Mouse (Mus musculus) liver, postnatal 0 days (tissue): ENCODE data around the gene Gm20388. TPM values are rescaled to one million over a fixed set of nuclear protein-coding genes. Genes with fewer than 3 reads are reported as not detected.

Experiments
- ATAC-seq: fragments of 200-750 bp; cut with Nextera tagmentation; 2 replicates; pipeline ENCODE4 v1.8.0; 2017; ENCODE audit warnings: mild to moderate bottlenecking, moderate library complexity
- DNase-seq: peaks from one replicate; pipeline ENCODE4 v3.0.0-alpha.2; 2016
- H3K27ac ChIP-seq: fragments of 300-500 bp; sonication (generic); 2 replicates; pipeline ENCODE4 v1.5.1; 2014; ENCODE audit warnings: antibody characterized with exemption, moderate library complexity, mild to moderate bottlenecking, low read depth
- H3K27me3 ChIP-seq: fragments of 300-500 bp; sonication (generic); 2 replicates; pipeline ENCODE4 v1.6.1; 2014; ENCODE audit warnings: low read length, control low read depth, mixed read lengths; ENCODE audit not compliant: insufficient read depth
- H3K36me3 ChIP-seq: fragments of 300-500 bp; sonication (generic); replicated peaks from 2 replicates; pipeline ENCODE4 v1.6.1; 2014; ENCODE audit warnings: mild to moderate bottlenecking, control low read depth, low read length, moderate library complexity, mixed read lengths; ENCODE audit not compliant: insufficient read depth
- H3K4me1 ChIP-seq: fragments of 300-500 bp; sonication (generic); 2 replicates; pipeline ENCODE4 v1.6.1; 2014; ENCODE audit warnings: antibody characterized with exemption, mild to moderate bottlenecking, control low read depth; ENCODE audit not compliant: insufficient read depth
- H3K4me2 ChIP-seq: fragments of 300-500 bp; sonication (generic); 2 replicates; pipeline ENCODE4 v1.6.1; 2014; ENCODE audit warnings: low read depth, mild to moderate bottlenecking, low read length, moderate library complexity, mixed read lengths
- H3K4me3 ChIP-seq: fragments of 300-500 bp; sonication (generic); 2 replicates; pipeline ENCODE4 v1.5.1; 2014; ENCODE audit warnings: low read depth, low read length
- H3K9ac ChIP-seq: fragments of 300-500 bp; sonication (generic); replicated peaks from 2 replicates; pipeline ENCODE4 v1.6.1; 2014; ENCODE audit warnings: mild to moderate bottlenecking, moderate library complexity
- H3K9me3 ChIP-seq: fragments of 300-500 bp; sonication (generic); 2 replicates; pipeline ENCODE4 v1.6.1; 2016; ENCODE audit warnings: mild to moderate bottlenecking, control low read depth, low read length, mixed read lengths
- CTCF ChIP-seq: sonication (generic); IDR thresholded peaks from 2 replicates; pipeline ENCODE4 v1.5.1; 2016; ENCODE audit warnings: antibody characterized with exemption, low read depth
- EP300 ChIP-seq: IDR thresholded peaks from 2 replicates; pipeline ENCODE4 v1.6.1; 2016; ENCODE audit warnings: antibody characterized with exemption, low read depth, mild to moderate bottlenecking
- WGBS: fragments of 180-500 bp; shearing (Covaris S2); extraction: QIAGEN DNeasy Blood & Tissue Kit; methylation state at CpG from one replicate; pipeline ENCODE4 v1.1.7; 2014; ENCODE audit not compliant: insufficient replicate concordance; 5-methylcytosine and 5-hydroxymethylcytosine counted together
- polyA plus RNA-seq: library from polyadenylated mRNA; unstranded; fragments of >200 nt; fragmentation: Nextera tagmentation; extraction: Ambion mirVana; gene quantifications from 2 replicates; pipeline ENCODE4 v1.2.1, GENCODE M21; 2015

Gm20388 gene
- polyA plus RNA-seq, 1 experiment from 2014 or later: not detected

GRCm38 (mm10) chr8:121698615-121699101 is 1788.0 kb downstream of the Gm20388 start:
- Histone ChIP-seq H3K4me2 (peak overlapping the region; percentile 32), H3K9me3 (no peaks in the 10 kb centered on the region), H3K27me3 (no peaks in the 10 kb centered on the region), H3K4me1 (0 out of 2 replicates have a peak, but pooled peaks cover 3% of the 10 kb centered on the region), H3K9ac (no peak overlapping the region), H3K4me3 (no peak overlapping the region), H3K27ac (no peak overlapping the region), H3K36me3 (no peaks in the 10 kb centered on the region)
- ATAC-seq: no peak
- no peak for DNase-seq
- 15% methylated on average over 9 of the region's 9 CpGs for WGBS
- TF ChIP-seq CTCF (no peak), EP300 (no peak)

- no peak for ATAC-seq
- no peak overlapping the region for H3K9ac ChIP-seq
- 74% methylated on average over 2 of the region's 2 CpGs for WGBS
- H3K4me2 ChIP-seq: no peak overlapping the region
- H3K4me3 ChIP-seq: no peak overlapping the region
- H3K27ac ChIP-seq: no peak overlapping the region
- H3K27me3 ChIP-seq: no peaks in the 10 kb centered on the region
- TF ChIP-seq CTCF: no peak
- no peak for TF ChIP-seq EP300
- DNase-seq: no peak
- H3K9me3 ChIP-seq: no peaks in the 10 kb centered on the region
- no peaks in the 10 kb centered on the region for H3K36me3 ChIP-seq
- 0 out of 2 replicates have a peak, but pooled peaks cover 3% of the 10 kb centered on the region for H3K4me1 ChIP-seq
Observed at GRCm38 (mm10) chr8:121699936-121700335, 1789.3 kb downstream of the Gm20388 start.

DNA sequence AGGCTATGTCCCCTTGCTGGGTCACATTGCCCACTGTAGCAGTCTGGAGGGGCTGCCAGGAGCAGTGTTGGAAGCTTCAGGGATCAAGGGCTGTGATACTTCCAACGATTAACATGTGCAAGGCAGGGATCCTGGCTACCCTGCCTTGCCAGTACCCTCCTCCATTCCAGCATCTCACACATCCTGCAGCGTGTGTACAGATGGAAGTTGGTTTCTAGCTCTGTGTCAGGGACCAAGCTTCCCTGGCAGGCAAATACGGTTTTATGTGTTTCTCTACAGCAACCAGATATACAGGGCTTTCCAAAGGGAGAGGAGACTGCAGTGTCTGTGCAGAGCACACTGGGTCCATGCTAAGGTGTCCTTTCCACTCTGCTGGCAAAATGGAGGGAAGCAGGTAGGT is 1794.5 kb downstream of the Gm20388 start:
- no peak overlapping the region for H3K4me2 ChIP-seq
- WGBS: 55% methylated on average over 3 of the region's 3 CpGs
- no peak overlapping the region for H3K9ac ChIP-seq
- no peak overlapping the region for H3K4me3 ChIP-seq
- H3K4me1 ChIP-seq: no peaks in the 10 kb centered on the region
- no peaks in the 10 kb centered on the region for H3K27me3 ChIP-seq
- H3K27ac ChIP-seq: no peak overlapping the region
- DNase-seq (no peak), ATAC-seq (no peak)
- H3K36me3 ChIP-seq: no peaks in the 10 kb centered on the region
- H3K9me3 ChIP-seq: no peaks in the 10 kb centered on the region
- TF ChIP-seq CTCF (no peak), EP300 (no peak)

DNA sequence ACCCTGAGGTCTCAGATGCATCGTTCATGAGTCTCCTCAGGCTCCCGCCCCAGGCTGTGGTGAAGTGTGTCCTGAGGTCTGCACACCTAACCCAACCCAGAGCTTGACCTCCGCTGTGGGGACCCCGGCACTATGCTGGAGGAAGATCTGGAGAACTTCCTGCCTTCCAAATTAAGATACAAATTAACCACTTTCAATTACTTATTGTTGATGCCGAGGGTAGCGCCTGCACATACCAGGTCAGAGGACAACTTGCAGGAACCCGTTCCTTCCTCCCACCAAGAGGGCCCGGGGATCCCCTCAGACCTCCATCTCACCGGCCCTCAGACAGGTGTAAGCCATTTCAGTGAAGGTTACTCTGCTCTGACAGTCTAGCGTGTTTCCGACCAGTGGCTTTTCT is 1796.3 kb downstream of the Gm20388 start:
- ATAC-seq (no peak), DNase-seq (no peak)
- no peaks in the 10 kb centered on the region for H3K4me1 ChIP-seq
- H3K36me3 ChIP-seq: no peaks in the 10 kb centered on the region
- no peak overlapping the region for H3K4me2 ChIP-seq
- 75% methylated on average over 11 of the region's 11 CpGs for WGBS
- TF ChIP-seq EP300 (no peak), CTCF (no peak)
- H3K9ac ChIP-seq: no peak overlapping the region
- no peak overlapping the region for H3K4me3 ChIP-seq
- no peaks in the 10 kb centered on the region for H3K27me3 ChIP-seq
- no peaks in the 10 kb centered on the region for H3K9me3 ChIP-seq
- H3K27ac ChIP-seq: no peak overlapping the region

GRCm38 (mm10) chr8:121708406-121708805 is 1797.8 kb downstream of the Gm20388 start:
- DNase-seq (no peak), ATAC-seq (no peak)
- H3K4me3 ChIP-seq: no peak overlapping the region
- H3K9ac ChIP-seq: no peak overlapping the region
- no peaks in the 10 kb centered on the region for H3K4me1 ChIP-seq
- H3K27me3 ChIP-seq: no peaks in the 10 kb centered on the region
- no peaks in the 10 kb centered on the region for H3K36me3 ChIP-seq
- H3K27ac ChIP-seq: no peak overlapping the region
- no peak overlapping the region for H3K4me2 ChIP-seq
- WGBS: 50% methylated on average over 6 of the region's 6 CpGs
- TF ChIP-seq EP300 (no peak), CTCF (no peak)
- H3K9me3 ChIP-seq: no peaks in the 10 kb centered on the region

DNA sequence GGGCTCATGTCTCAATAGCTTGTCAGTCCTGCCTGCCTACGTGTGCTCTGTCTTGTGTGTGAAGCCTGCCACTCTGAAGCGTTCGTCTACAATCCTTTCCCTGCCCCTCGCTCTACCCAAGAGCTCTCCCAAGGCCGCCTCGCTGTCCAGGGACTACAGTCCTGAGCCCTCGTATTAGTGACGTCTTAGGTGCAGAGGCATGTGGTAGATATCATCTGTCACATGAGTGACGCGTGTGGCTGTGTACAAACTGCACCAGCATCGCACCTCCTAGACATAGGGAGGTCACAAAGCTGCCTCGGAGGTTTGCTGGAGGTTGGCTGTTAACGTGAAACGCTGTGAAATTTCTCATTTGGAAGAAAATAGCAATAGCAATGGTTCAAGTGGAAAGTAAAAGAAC is 1806.9 kb downstream of the Gm20388 start:
- Histone ChIP-seq H3K27ac (no peak overlapping the region), H3K36me3 (no peaks in the 10 kb centered on the region), H3K4me2 (no peak overlapping the region), H3K27me3 (peaks cover 4% of the 10 kb centered on the region; the same call in 1 of the 2 replicates), H3K4me3 (no peak overlapping the region), H3K4me1 (no peaks in the 10 kb centered on the region), H3K9me3 (no peaks in the 10 kb centered on the region), H3K9ac (no peak overlapping the region)
- no peak for DNase-seq
- WGBS: 49% methylated on average over 14 of the region's 14 CpGs
- TF ChIP-seq CTCF (no peak), EP300 (no peak)
- ATAC-seq: no peak
